Mouse (Mus musculus) layer of hippocampus, adult 18-20 months (tissue): ENCODE measurements around the gene Lhfp. TPM values are rescaled to one million over a fixed set of nuclear protein-coding genes. Genes with fewer than 3 reads are reported as not detected.
A peak's percentile ranks its signal among the peaks of the same experiment; 100 is the strongest.
"Not testable (repeated sequence)": the region's sequence is repeated elsewhere in the genome, so short reads cannot be mapped to it uniquely, and the experiment has no call there.

Experiments used
- DNase-seq, 2 experiments: peaks; one replicate each; pipeline ENCODE4 v3.0.0; 2022; ENCODE audit warnings: low spot score in 2 of 2
- total RNA-seq, 2 experiments: library from RNA; stranded (reverse); gene quantifications; 2 replicates each; pipeline ENCODE4 v1.2.3; 2021

The Lhfp gene
- total RNA-seq, 2 experiments from 2014 or later: 19.9 to 23.4 TPM

DNA sequence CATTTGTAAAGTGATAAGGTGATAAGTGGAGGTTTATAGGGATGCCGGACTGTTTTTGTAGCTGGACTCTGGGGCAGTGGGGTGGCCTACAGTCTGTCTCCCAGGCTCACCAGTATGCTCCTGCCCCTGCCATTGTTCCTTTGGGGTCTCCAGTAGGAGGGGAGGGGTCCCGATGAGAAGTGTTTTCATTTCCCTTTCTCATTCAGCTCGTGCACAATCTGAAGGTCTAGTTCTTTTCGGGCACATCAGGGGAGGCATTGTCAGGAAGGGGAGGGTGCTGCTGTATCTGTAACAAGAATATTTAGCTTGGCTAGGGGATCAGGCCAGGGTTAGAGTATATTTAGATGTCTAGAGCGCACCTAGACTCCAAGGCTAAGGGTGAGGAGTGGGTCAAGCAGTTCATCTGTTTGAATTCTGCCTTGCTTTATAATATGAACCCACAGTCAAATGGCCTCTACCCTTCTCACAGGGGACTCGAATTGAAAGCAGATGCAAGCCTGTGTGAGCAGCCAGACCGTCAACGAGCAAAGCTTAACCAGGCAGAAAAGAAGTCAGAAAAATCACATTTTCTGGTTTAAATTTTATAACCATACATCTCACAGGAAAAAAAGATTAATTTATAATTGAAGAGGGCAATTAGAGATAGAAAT lies 46.0 kb downstream of the Lhfp start:
- DNase-seq: no peak

- DNase-seq: no peak
Measured at GRCm38 (mm10) chr3:53089921-53090320, 48.6 kb downstream of the Lhfp start.

GRCm38 (mm10) chr3:53100210-53100609 lies 58.9 kb downstream of the Lhfp start:
- no peak for DNase-seq

GRCm38 (mm10) chr3:53100803-53101202 lies 59.5 kb downstream of the Lhfp start:
- DNase-seq: no peak

- no peak for DNase-seq
Measured at GRCm38 (mm10) chr3:53101711-53102110, 60.4 kb downstream of the Lhfp start.

DNA sequence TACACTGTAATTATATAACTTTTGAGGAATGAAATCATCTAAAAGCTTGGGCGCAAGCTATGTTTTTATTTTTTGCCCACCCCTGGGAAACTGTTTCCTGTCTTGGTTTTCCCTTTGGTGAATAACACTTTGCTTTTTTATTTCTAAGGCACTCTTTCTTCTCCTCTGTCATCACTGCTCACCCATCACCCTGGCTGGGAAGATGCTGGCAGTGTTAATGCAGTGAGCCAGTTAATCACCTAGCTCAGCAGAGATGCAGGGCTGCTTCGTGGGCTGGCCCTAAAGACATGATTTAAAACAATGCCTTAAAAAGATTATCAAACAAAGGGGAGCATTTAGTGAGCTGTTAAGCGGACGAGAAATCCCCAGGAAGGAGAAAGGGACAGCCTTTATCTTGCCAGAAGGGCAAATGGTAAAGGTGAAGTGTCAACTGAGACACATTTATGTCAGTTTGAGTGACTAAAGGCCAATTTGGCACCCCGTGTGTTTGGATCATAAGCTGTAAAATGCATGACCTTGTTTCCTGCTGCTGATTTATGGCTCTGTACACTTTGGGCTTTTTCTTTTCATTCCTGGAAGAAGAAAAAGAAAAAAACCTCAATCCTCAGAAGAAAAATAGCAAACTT lies 60.9 kb downstream of the Lhfp start:
- DNase-seq: no peak

DNA sequence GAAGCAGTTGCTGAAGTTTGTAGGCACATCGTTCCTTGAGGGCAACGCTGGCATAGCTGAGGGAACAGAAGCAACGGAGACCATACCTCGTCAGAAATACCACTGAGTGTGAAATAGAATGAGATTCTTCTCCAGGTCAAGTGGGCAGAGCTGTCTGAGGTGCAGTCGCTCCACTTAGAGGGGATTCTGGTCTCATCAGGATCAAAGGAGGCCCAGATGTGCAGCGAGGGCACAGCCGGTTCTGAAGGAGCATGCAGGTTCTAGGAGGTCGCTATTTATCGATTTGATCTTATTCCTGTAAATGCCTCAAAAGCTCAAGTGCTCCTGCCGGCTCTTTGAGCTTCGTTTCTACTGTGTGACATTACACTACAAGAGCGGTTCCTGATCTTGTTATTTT lies 61.4 kb downstream of the Lhfp start:
- no peak for DNase-seq

GRCm38 (mm10) chr3:53108594-53109373 lies 67.5 kb downstream of the Lhfp start:
- no peak for DNase-seq

- DNase-seq: no peak
Measured at GRCm38 (mm10) chr3:53109879-53110278, 68.6 kb downstream of the Lhfp start.

- peak in 1 of 2 experiments; percentile 5 for DNase-seq
Measured at GRCm38 (mm10) chr3:53112048-53112447, 70.7 kb downstream of the Lhfp start.

GRCm38 (mm10) chr3:53118755-53119154 lies 77.4 kb downstream of the Lhfp start:
- not testable (repeated sequence) for DNase-seq

- no peak for DNase-seq
Measured at GRCm38 (mm10) chr3:53119978-53120377, 78.7 kb downstream of the Lhfp start.

DNA sequence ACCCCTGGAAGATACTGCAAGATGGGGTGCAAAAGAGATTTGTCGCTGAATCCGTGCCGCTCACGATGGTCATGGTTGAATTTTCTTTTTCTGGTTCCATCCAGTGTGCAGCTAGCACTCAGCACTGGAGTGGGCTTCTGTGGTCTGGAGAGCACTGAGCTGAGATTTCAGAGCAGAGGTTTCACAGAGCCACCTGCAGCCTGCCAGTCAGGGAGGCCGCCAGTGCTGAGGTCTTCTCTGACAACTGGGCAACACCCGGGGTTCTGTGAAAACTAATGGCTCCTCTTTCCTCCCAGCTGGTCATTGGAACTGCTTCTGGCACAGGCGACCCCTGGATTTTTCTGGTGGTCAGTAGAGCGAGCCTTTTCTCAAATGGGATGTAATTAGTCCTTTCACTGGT lies 84.2 kb downstream of the Lhfp start:
- DNase-seq: no peak

- DNase-seq: no peak
Measured at GRCm38 (mm10) chr3:53138785-53139184, 97.5 kb downstream of the Lhfp start.

DNA sequence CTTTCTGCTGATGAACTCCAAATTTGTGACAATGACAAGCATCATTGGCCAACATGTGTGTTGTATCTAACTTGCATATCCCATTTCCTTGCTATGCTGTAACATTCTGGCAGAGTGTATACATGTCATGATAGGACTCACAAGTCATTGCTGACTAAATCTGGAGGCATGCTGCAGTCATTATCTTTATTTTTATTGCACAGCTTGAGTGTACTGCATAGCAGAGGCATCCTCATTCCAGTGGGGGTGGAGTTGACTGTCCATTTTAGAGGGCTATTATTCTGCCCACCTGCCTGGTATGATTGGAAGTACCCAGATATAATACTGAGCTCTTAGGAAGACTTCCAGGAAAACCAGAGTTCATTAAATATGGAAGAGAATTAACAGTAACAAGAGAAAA lies 97.9 kb downstream of the Lhfp start:
- no peak for DNase-seq

GRCm38 (mm10) chr3:53139642-53140041 lies 98.3 kb downstream of the Lhfp start:
- no peak for DNase-seq

- no peak for DNase-seq
Measured at GRCm38 (mm10) chr3:53142528-53142927, 101.2 kb downstream of the Lhfp start.

DNA sequence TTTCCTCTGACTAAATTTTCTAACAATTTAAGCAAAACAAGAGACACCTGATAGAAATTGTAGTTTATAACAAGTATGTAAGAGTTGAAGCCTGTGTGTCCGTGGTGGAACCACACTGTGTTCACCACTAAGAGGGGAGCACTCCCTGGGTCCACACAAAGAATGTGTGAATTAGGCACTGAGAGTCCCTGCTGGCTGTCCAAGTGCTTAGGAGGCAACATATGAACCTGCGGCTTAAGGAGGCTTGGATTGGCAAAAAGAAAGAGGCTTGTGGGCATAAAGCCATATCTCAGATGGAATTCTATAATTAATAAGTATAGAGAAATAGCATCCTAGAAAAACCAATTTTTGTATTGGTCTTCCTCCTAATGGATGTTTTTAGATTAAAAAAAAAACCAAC lies 104.2 kb downstream of the Lhfp start:
- no peak for DNase-seq

GRCm38 (mm10) chr3:53145946-53146345 lies 104.6 kb downstream of the Lhfp start:
- DNase-seq: no peak

DNA sequence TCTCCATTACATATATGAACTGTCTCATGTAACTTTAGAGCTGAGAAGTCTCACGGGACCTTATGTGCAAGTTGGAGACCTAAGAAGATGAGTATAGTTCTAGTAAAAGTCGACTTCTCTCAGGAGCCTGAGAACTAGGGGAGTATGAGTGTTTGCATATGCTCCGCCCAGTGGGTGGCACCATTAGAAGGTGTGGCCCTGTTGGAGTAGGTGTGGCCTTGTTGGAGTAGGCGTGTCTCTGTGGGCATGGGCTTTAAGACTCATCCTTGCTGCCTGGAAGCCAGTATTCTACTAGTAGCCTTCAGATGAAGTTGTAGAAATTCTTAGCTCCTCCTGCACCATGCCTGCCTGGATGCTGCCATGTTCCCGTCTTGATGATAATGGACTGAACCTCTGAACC lies 105.7 kb downstream of the Lhfp start:
- DNase-seq: no peak

DNA sequence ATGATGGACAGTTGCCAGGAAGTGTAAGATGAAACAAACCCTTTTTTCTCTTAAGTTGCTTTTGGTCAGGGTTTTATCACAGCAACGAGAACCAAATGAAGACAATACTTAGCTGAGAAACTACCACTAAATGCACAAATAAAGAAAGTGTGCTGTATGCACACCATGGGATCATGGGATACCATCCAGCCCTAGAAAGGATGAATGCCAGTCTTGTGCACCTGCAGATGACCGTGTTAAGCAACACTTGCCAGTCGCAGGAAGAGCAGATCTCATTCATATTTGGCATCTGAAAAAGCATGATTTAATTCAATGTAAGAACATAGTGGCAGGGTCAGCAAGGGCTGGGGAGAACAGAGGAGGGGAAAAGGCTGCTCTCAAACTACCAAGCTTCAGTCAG lies 107.4 kb downstream of the Lhfp start:
- no peak for DNase-seq

GRCm38 (mm10) chr3:53149625-53150320 lies 108.4 kb downstream of the Lhfp start:
- DNase-seq: no peak
